Mouse (Mus musculus): ENCODE data around the gene Nlrp1a.

- TF ChIP-seq GATA1 (IDR thresholded peaks at IDR 0.05; ENCODE audit: borderline replicate concordance, low read length), result no peak
- TF ChIP-seq FLI1 (IDR thresholded peaks at IDR 0.05; ENCODE audit: low read length), result no peak
Measured at GRCm38 (mm10) chr11:71164139-71164538, 19.6 kb upstream of the Nlrp1a start.
